Comparison of ENCODE assay signal across 19 mouse cellular contexts in genomic region chr13:57212251-57212650, GRCm38 (mm10).
DNase-seq lines count a peak whose midpoint lies in the region; ATAC-seq lines count a peak whose summit lies in the region.
"Had no signal": no experiment of that assay in that cellular context is flagged by ENCODE, and none has a peak within 500 bp of the region (broad histone marks: within the 10 kb centered on the region; RNA-seq: fewer than 3 reads in every experiment).

No protein-coding gene starts in this region.

- no peak for ATAC-seq in midbrain, embryonic 11.5 days (ENCODE audit: low FRiP score)
- no peak for ATAC-seq in midbrain, embryonic 13.5 days
- ATAC-seq: activated CD4-positive, CD25-positive, alpha-beta regulatory T cell, adult 4 months; CD4-positive, CD25-positive, alpha-beta regulatory T cell, adult 4 months; Patski had no signal

- no peaks in the 10 kb centered on the region for H3K36me3 ChIP-seq in midbrain, embryonic 11.5 days (ENCODE audit: control insufficient read depth, insufficient read depth, low read length)
- no peaks in the 10 kb centered on the region for H3K36me3 ChIP-seq in midbrain, embryonic 13.5 days
- H3K36me3 ChIP-seq: G1E had no signal

- no peaks in the 10 kb centered on the region for H3K27me3 ChIP-seq in midbrain, embryonic 11.5 days (ENCODE audit: control insufficient read depth, insufficient read depth, low read length)
- H3K27me3 ChIP-seq in midbrain, embryonic 13.5 days = no peaks in the 10 kb centered on the region
- H3K27me3 ChIP-seq: CH12.LX, Patski had no signal

- no peak overlapping the region for H3K9ac ChIP-seq in midbrain, embryonic 11.5 days (ENCODE audit: low read length)
- H3K9ac ChIP-seq in midbrain, embryonic 13.5 days (replicated peaks) = no peak overlapping the region

- no peaks in the 10 kb centered on the region for H3K9me3 ChIP-seq in midbrain, embryonic 11.5 days (ENCODE audit: control insufficient read depth, low read length)
- H3K9me3 ChIP-seq in midbrain, embryonic 13.5 days = no peaks in the 10 kb centered on the region

- peaks cover 11% of the 10 kb centered on the region for H3K4me1 ChIP-seq in midbrain, embryonic 11.5 days (ENCODE audit: control insufficient read depth, insufficient read depth, low read length)
- H3K4me1 ChIP-seq in midbrain, embryonic 13.5 days (replicated peaks) = peaks cover 17% of the 10 kb centered on the region

- H3K4me3 ChIP-seq in midbrain, embryonic 11.5 days (ENCODE audit: low read depth, low read length) = no peak overlapping the region
- no peak overlapping the region for H3K4me3 ChIP-seq in midbrain, embryonic 13.5 days (replicated peaks)

- H3K27ac ChIP-seq in midbrain, embryonic 11.5 days (ENCODE audit: low read depth, low read length) = no peak overlapping the region
- H3K27ac ChIP-seq in midbrain, embryonic 13.5 days = no peak overlapping the region

- peak; percentile 52 for DNase-seq in heart, adult 11 months
- DNase-seq in heart, postnatal 4 days = no peak
- DNase-seq in midbrain, embryonic 11.5 days (ENCODE audit: low spot score, missing footprints) = peak; percentile 64
- DNase-seq: adrenal gland, adult 2 months; adrenal gland, adult 8-10 months; adrenal gland, postnatal 10 days; adrenal gland, postnatal 14 days; adrenal gland, postnatal 25 days; adrenal gland, postnatal 36 days; B cell, adult 2 months; cerebellum, adult 11 months; cerebellum, adult 11-12 months; cerebellum, adult 18-20 months had no signal

- WGBS in midbrain, embryonic 11.5 days = 87% methylated on average over 1 of the region's 1 CpGs
- WGBS in midbrain, embryonic 13.5 days = 87% methylated on average over 1 of the region's 1 CpGs

- H3K4me2 ChIP-seq in midbrain, embryonic 11.5 days = no peak overlapping the region
- H3K4me2 ChIP-seq in midbrain, embryonic 13.5 days (replicated peaks) = no peak overlapping the region
